Mouse (Mus musculus) CH12.LX (cell line): ENCODE data around the gene Atp5c1. TPM values are rescaled to one million over a fixed set of nuclear protein-coding genes. Genes with fewer than 3 reads are reported as not detected.

ENCODE experiments used
- DNase-seq: peaks from one replicate; pipeline ENCODE4 v3.0.0-alpha.2; 2013; ENCODE audit errors: extremely low read depth
- H3K27ac ChIP-seq: 2 replicates; pipeline ENCODE4 v1.5.1; 2012; ENCODE audit warnings: low read depth, mild to moderate bottlenecking, control low read depth, moderate library complexity; ENCODE audit not compliant: insufficient read depth
- H3K27me3 ChIP-seq: replicated peaks from 2 replicates; pipeline ENCODE3; 2012; ENCODE audit warnings: inconsistent platforms
- H3K36me3 ChIP-seq, 2 experiments: replicated peaks in 1 of 2; 2 replicates each; pipeline versions ENCODE3 to v1.6.1; 2012; ENCODE audit warnings: inconsistent platforms in 1 of 2, low read length in 1 of 2, mild to moderate bottlenecking in 1 of 2, mixed read lengths in 1 of 2, moderate library complexity in 1 of 2; ENCODE audit not compliant: control insufficient read depth in 1 of 2, insufficient read depth in 1 of 2
- H3K4me1 ChIP-seq, 2 experiments: 2 replicates each; pipeline ENCODE4 v1.6.1; 2012; ENCODE audit warnings: inconsistent platforms in 1 of 2, moderate library complexity in 1 of 2; ENCODE audit not compliant: insufficient read depth in 2 of 2, control insufficient read depth in 1 of 2
- H3K4me2 ChIP-seq: 2 replicates; pipeline ENCODE4 v1.6.1; 2012; ENCODE audit warnings: low read depth, mild to moderate bottlenecking, control low read depth; ENCODE audit not compliant: poor library complexity, insufficient read depth, severe bottlenecking
- H3K4me3 ChIP-seq, 3 experiments: fragments of 150-350 bp in 1 of 3; sonication (generic) in 1 of 3; replicated peaks in 1 of 3; 2 replicates each; pipeline versions ENCODE3 to v1.5.1; 2011 to 2012; ENCODE audit warnings: low read depth in 2 of 3, low read length in 2 of 3, mild to moderate bottlenecking in 2 of 3, moderate library complexity in 2 of 3, control low read depth in 1 of 3, improper control_type of control experiment in 1 of 3, inconsistent platforms in 1 of 3, mixed read lengths in 1 of 3; ENCODE audit not compliant: poor library complexity in 1 of 3
- H3K79me2 ChIP-seq: replicated peaks from 2 replicates; pipeline ENCODE4 v1.6.1; 2012; ENCODE audit warnings: mild to moderate bottlenecking, moderate library complexity; ENCODE audit not compliant: control insufficient read depth, poor library complexity, insufficient read depth, severe bottlenecking; ENCODE audit errors: extremely low read depth
- H3K9ac ChIP-seq: 2 replicates; pipeline ENCODE4 v1.6.1; 2012; ENCODE audit warnings: low read depth, mild to moderate bottlenecking, control low read depth, moderate library complexity; ENCODE audit not compliant: insufficient read depth
- H3K9me3 ChIP-seq: replicated peaks from 2 replicates; pipeline ENCODE3; 2012; ENCODE audit warnings: low read length, inconsistent platforms, mixed read lengths
- CHD1 ChIP-seq: IDR thresholded peaks from 2 replicates; pipeline ENCODE4 v1.6.1; 2012; ENCODE audit warnings: low read depth, low read length, improper control_type of control experiment, inconsistent platforms
- CHD2 ChIP-seq: IDR thresholded peaks from 2 replicates; pipeline ENCODE4 v1.6.1; 2011; ENCODE audit warnings: low read length, improper control_type of control experiment
- CTCF ChIP-seq, 2 experiments: IDR thresholded peaks in 1 of 2; conservative IDR thresholded peaks in 1 of 2; 2 replicates each; pipeline ENCODE4 v1.5.1; 2011 to 2012; ENCODE audit warnings: low read depth in 2 of 2, low read length in 2 of 2, improper control_type of control experiment in 1 of 2, inconsistent platforms in 1 of 2, mild to moderate bottlenecking in 1 of 2, moderate library complexity in 1 of 2
- E2F4 ChIP-seq: IDR thresholded peaks from 2 replicates; pipeline ENCODE4 v1.6.1; 2011; ENCODE audit warnings: low read depth, low read length, improper control_type of control experiment; ENCODE audit not compliant: insufficient replicate concordance
- ELF1 ChIP-seq: IDR thresholded peaks from 2 replicates; pipeline ENCODE4 v1.6.1; 2014; ENCODE audit warnings: low read depth, mild to moderate bottlenecking, inconsistent platforms, low read length, improper control_type of control experiment
- EP300 ChIP-seq: IDR thresholded peaks from 2 replicates; pipeline ENCODE4 v1.6.1; 2011; ENCODE audit warnings: low read length, improper control_type of control experiment
- ETS1 ChIP-seq: conservative IDR thresholded peaks from 2 replicates; pipeline ENCODE4 v1.6.1; 2012; ENCODE audit warnings: low read depth, mild to moderate bottlenecking, inconsistent platforms, low read length, improper control_type of control experiment, moderate library complexity
- GABPA ChIP-seq: IDR thresholded peaks from 2 replicates; pipeline ENCODE4 v1.6.1; 2012; ENCODE audit warnings: low read depth, low read length, improper control_type of control experiment, inconsistent platforms; ENCODE audit not compliant: insufficient replicate concordance
- IRF4 ChIP-seq: IDR thresholded peaks from 2 replicates; pipeline ENCODE4 v1.6.1; 2014; ENCODE audit warnings: low read depth, mild to moderate bottlenecking, inconsistent platforms, low read length, improper control_type of control experiment
- JUN ChIP-seq: IDR thresholded peaks from 2 replicates; pipeline ENCODE4 v1.6.1; 2011; ENCODE audit warnings: low read depth, mild to moderate bottlenecking, low read length, improper control_type of control experiment, moderate library complexity; ENCODE audit not compliant: insufficient read depth
- KAT2A ChIP-seq: IDR thresholded peaks from 2 replicates; pipeline ENCODE4 v1.6.1; 2012; ENCODE audit warnings: low read length, improper control_type of control experiment, inconsistent platforms; ENCODE audit not compliant: insufficient replicate concordance
- MAX ChIP-seq: IDR thresholded peaks from 2 replicates; pipeline ENCODE4 v1.6.1; 2011; ENCODE audit warnings: low read length, improper control_type of control experiment
- MAZ ChIP-seq: IDR thresholded peaks from 2 replicates; pipeline ENCODE4 v1.6.1; 2012; ENCODE audit warnings: low read depth, mild to moderate bottlenecking, inconsistent platforms, low read length, improper control_type of control experiment, moderate library complexity
- MYC ChIP-seq: IDR thresholded peaks from 2 replicates; pipeline ENCODE4 v1.6.1; 2011; ENCODE audit warnings: low read depth, mild to moderate bottlenecking, improper control_type of control experiment, low read length
- NELFE ChIP-seq: IDR thresholded peaks from 2 replicates; pipeline ENCODE4 v1.6.1; 2011; ENCODE audit warnings: low read depth, low read length, improper control_type of control experiment
- NRF1 ChIP-seq: IDR thresholded peaks from 2 replicates; pipeline ENCODE4 v1.6.1; 2014; ENCODE audit warnings: low read depth, mild to moderate bottlenecking, inconsistent platforms, low read length, improper control_type of control experiment, moderate library complexity
- POLR2A ChIP-seq: IDR thresholded peaks from 2 replicates; pipeline ENCODE4 v1.6.1; 2011; ENCODE audit warnings: low read depth, mild to moderate bottlenecking, improper control_type of control experiment, low read length
- RAD21 ChIP-seq: IDR thresholded peaks from 2 replicates; pipeline ENCODE4 v1.6.1; 2011; ENCODE audit warnings: low read depth, mild to moderate bottlenecking, low read length, improper control_type of control experiment, moderate library complexity
- RCOR1 ChIP-seq: conservative IDR thresholded peaks from 2 replicates; pipeline ENCODE4 v1.6.1; 2012; ENCODE audit warnings: low read depth, mild to moderate bottlenecking, inconsistent platforms, low read length, improper control_type of control experiment
- SIN3A ChIP-seq: IDR thresholded peaks from 2 replicates; pipeline ENCODE4 v1.6.1; 2012; ENCODE audit warnings: low read length, improper control_type of control experiment, inconsistent platforms
- SMC3 ChIP-seq: IDR thresholded peaks from 2 replicates; pipeline ENCODE4 v1.6.1; 2011; ENCODE audit warnings: low read depth, low read length, improper control_type of control experiment
- ZKSCAN1 ChIP-seq: IDR thresholded peaks from 2 replicates; pipeline ENCODE4 v1.6.1; 2012; ENCODE audit warnings: low read depth, inconsistent platforms, low read length, improper control_type of control experiment, borderline replicate concordance
- ZNF384 ChIP-seq: IDR thresholded peaks from 2 replicates; pipeline ENCODE4 v1.6.1; 2012; ENCODE audit warnings: low read depth, low read length, improper control_type of control experiment, inconsistent platforms
- dilution Hi-C: fragments of 300-500 bp; cut with MboI; formaldehyde crosslinking; loops from 2 replicates; pipeline ENCODE4 v1.14.3; 2020; ENCODE audit warnings: low sequenced_read_pairs; ENCODE audit not compliant: extremely low pct_unique_long_range_greater_than_20kb, extremely low pct_ligation_motif_present
- in situ Hi-C: fragments of 300-500 bp; cut with MboI; formaldehyde crosslinking; loops from 3 replicates; pipeline ENCODE4 v1.14.3; 2019; ENCODE audit warnings: low sequenced_read_pairs, low pct_ligation_motif_present, low pct_unique_long_range_greater_than_20kb, mixed read lengths
- polyA plus RNA-seq: library from polyadenylated mRNA; unstranded; fragments of >175 nt; gene quantifications from 2 replicates; pipeline ENCODE4 v1.2.1, GENCODE M21; 2012; ENCODE audit warnings: low read depth; ENCODE audit not compliant: insufficient read length
- total RNA-seq, 2 experiments: library from RNA; depleted of rRNA; stranded (reverse); fragments of 300-350 nt in 1 of 2; fragments of >200 nt in 1 of 2; gene quantifications; 2 replicates each; pipeline ENCODE4 v1.2.3; 2012 to 2014

The Atp5c1 gene
- total and polyA plus RNA-seq, 3 experiments: 336 to 918 (median 423) TPM

DNA sequence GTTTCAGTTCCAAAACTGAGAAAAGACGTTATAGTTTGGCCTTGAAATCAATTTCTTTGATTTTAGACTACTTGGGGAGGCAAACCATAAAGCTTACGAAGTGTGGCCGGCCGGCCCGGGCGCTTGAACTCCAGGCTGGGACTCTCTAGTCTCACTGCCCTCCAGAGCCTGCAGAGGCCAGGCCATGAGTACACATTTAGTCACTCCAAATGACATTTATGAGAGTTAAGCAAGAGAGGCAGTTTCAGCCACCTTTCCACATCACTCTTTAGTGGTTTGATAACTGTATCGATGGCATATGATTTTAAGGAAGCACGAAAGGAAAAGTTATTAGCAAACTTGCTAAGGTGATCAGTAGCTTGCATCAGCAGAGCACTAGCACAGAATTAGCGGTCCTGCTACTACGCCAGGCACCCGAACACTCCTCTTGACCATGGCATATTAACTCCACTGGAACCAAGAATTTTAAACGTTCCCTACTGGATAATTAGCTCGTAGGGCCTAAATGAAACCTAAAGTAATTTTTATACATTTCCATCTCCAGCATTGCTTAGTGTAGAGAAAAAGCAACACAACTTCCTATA lies 70.5 kb downstream of the Atp5c1 start:
- Histone ChIP-seq H3K27me3 (no peaks in the 10 kb centered on the region), H3K9ac (no peak overlapping the region), H3K4me1 (peaks cover 5 to 19% of the 10 kb centered on the region in 2 experiments), H3K36me3 (no peaks in the 10 kb centered on the region), H3K4me3 (no peak overlapping the region), H3K79me2 (peaks cover 6% of the 10 kb centered on the region; the same call in 1 of the 2 replicates), H3K4me2 (no peak overlapping the region), H3K9me3 (no peaks in the 10 kb centered on the region), H3K27ac (no peak overlapping the region)
- no peak for TF ChIP-seq CHD1
- no peak for TF ChIP-seq SMC3
- TF ChIP-seq ZNF384: no peak
- TF ChIP-seq ETS1: no peak
- no peak for TF ChIP-seq CHD2
- TF ChIP-seq CTCF (conservative IDR thresholded peaks at IDR 0.05 in 1 of 2, IDR thresholded peaks at IDR 0.05 in 1 of 2; ENCODE audit: low read depth in 2 of 2, low read length in 2 of 2): no peak
- TF ChIP-seq MYC: no peak
- TF ChIP-seq ZKSCAN1: no peak
- TF ChIP-seq MAX: no peak
- TF ChIP-seq KAT2A: no peak
- TF ChIP-seq NRF1: no peak
- no peak for TF ChIP-seq RCOR1
- TF ChIP-seq POLR2A: no peak
- no peak for TF ChIP-seq EP300
- no peak for TF ChIP-seq RAD21
- no peak for TF ChIP-seq SIN3A
- no peak for TF ChIP-seq MAZ
- TF ChIP-seq IRF4: no peak
- TF ChIP-seq JUN: no peak
- no peak for TF ChIP-seq E2F4
- no peak for DNase-seq
- in situ Hi-C loops (loop anchor here (5.0 kb wide), 1 partner anchor 122 kb away; the partner anchor contains the start of gene 9230102O04Rik), dilution Hi-C loops (no loop called here)

DNA sequence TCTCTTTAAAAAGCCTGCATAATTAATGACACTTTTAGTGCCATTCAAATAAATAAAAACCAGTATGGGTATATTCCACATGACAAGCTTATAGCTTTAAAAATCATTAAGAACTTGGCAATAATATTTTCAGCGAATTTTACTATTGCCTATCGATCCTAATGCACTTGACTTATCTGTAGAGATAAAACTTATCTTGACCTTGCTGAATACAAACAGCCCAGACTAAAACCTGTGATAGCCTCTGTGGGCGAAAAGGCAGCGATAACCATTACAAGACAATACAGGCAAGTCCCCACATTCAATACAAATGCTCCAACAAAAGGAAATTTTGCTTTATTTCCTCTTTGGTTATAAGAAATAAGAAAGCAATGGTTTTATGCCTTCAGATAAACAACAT lies 71.7 kb downstream of the Atp5c1 start:
- no peak for DNase-seq
- Histone ChIP-seq H3K27me3 (no peaks in the 10 kb centered on the region), H3K79me2 (peaks cover 6% of the 10 kb centered on the region; the same call in 1 of the 2 replicates), H3K27ac (no peak overlapping the region), H3K36me3 (peaks cover 0 to 4% of the 10 kb centered on the region in 2 experiments), H3K9me3 (no peaks in the 10 kb centered on the region), H3K9ac (no peak overlapping the region), H3K4me1 (peaks cover 5 to 19% of the 10 kb centered on the region in 2 experiments), H3K4me2 (no peak overlapping the region), H3K4me3 (no peak overlapping the region)
- in situ Hi-C loops (loop anchor here (5.0 kb wide), 1 partner anchor 121 kb away; the partner anchor contains the start of gene 9230102O04Rik), dilution Hi-C loops (no loop called here)
- TF ChIP-seq EP300 (no peak), MAZ (no peak), ETS1 (no peak), NELFE (no peak), SIN3A (no peak), RAD21 (no peak), RCOR1 (no peak), NRF1 (no peak), ELF1 (no peak), GABPA (no peak)

Other genes starting within 250 kb of the Atp5c1 start
- not detected in 2 replicates for gene 4930412O13Rik, start 199.3 kb downstream of the Atp5c1 start, total RNA-seq (2012; rRNA removed)
- gene 4930412O13Rik, start 199.3 kb downstream of the Atp5c1 start, total RNA-seq (2014; rRNA removed): not detected in 2 replicates
- not detected in 2 replicates for gene 4930412O13Rik, start 199.3 kb downstream of the Atp5c1 start, polyA plus RNA-seq
- gene 9230102O04Rik, start 191.0 kb downstream of the Atp5c1 start, total RNA-seq (2012; rRNA removed): 0.17 and 0.38 TPM in 2 replicates
- gene 9230102O04Rik, start 191.0 kb downstream of the Atp5c1 start, total RNA-seq (2014; rRNA removed): not detected in 2 replicates
- not detected in 2 replicates for gene 9230102O04Rik, start 191.0 kb downstream of the Atp5c1 start, polyA plus RNA-seq
- gene Gata3, start 190.5 kb downstream of the Atp5c1 start, total RNA-seq (2012; rRNA removed): 0.08 and 0.34 TPM in 2 replicates
- gene Gata3, start 190.5 kb downstream of the Atp5c1 start, total RNA-seq (2014; rRNA removed): 0.11 and 0.20 TPM in 2 replicates
- gene Gata3, start 190.5 kb downstream of the Atp5c1 start, polyA plus RNA-seq: 0.50 and 0.63 TPM in 2 replicates
- 4.2 and 6.0 TPM in 2 replicates for gene Taf3, start 31.9 kb downstream of the Atp5c1 start, total RNA-seq (2012; rRNA removed)
- 2.1 and 3.1 TPM in 2 replicates for gene Taf3, start 31.9 kb downstream of the Atp5c1 start, total RNA-seq (2014; rRNA removed)
- gene Taf3, start 31.9 kb downstream of the Atp5c1 start, polyA plus RNA-seq: 13.4 and 14.8 TPM in 2 replicates
- 23.0 and 29.5 TPM in 2 replicates for gene Kin, start 83 bp upstream of the Atp5c1 start, total RNA-seq (2012; rRNA removed)
- 31.5 and 37.8 TPM in 2 replicates for gene Kin, start 83 bp upstream of the Atp5c1 start, total RNA-seq (2014; rRNA removed)
- 44.7 and 49.0 TPM in 2 replicates for gene Kin, start 83 bp upstream of the Atp5c1 start, polyA plus RNA-seq
- gene Itih2, start 50.9 kb upstream of the Atp5c1 start, total RNA-seq (2012; rRNA removed): not detected in 2 replicates
- not detected in 2 replicates for gene Itih2, start 50.9 kb upstream of the Atp5c1 start, total RNA-seq (2014; rRNA removed)
- gene Itih2, start 50.9 kb upstream of the Atp5c1 start, polyA plus RNA-seq: not detected in 2 replicates
- 0.04 and 0.08 TPM in 2 replicates for gene Itih5, start 73.1 kb upstream of the Atp5c1 start, total RNA-seq (2012; rRNA removed)
- 0.11 and 0.12 TPM in 2 replicates for gene Itih5, start 73.1 kb upstream of the Atp5c1 start, total RNA-seq (2014; rRNA removed)
- gene Itih5, start 73.1 kb upstream of the Atp5c1 start, polyA plus RNA-seq: 0.19 and 0.30 TPM in 2 replicates